Mouse (Mus musculus): ENCODE measurements around the gene Ralgapa2. TPM values are rescaled to one million over a fixed set of nuclear protein-coding genes. Genes with fewer than 3 reads are reported as not detected.

Ralgapa2 gene
- total and polyA plus RNA-seq, 2 experiments from 2014 or later: 6.8 to 32.9 TPM

DNA sequence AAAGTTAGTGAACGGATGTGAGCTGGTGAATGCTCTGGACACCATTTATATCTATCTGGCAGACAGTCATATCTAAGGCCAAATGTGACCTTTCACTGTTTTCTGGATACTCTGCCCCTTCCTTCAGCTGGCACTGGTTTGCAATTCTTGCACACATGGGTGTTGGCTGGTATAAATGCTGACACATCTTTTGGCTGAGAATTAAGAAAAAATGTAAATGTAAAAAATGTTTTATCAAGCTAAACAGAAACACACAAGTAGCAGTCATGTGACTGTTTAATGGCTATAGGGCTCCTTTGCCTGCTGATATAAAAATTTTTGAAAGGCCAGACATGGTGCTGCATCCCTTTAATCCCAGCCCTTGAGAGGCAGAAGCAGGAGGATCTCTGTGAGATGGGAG is 13.0 kb downstream of the Ralgapa2 start:
- Histone ChIP-seq H3K9me3 (ENCODE audit: low read length) (no peaks in the 10 kb centered on the region), H3K27me3 (ENCODE audit: insufficient read depth, low read length) (no peaks in the 10 kb centered on the region), H3K9ac (no peak overlapping the region), H3K27ac (ENCODE audit: low read depth, low read length) (no peak overlapping the region), H3K4me3 (ENCODE audit: low read depth, low read length) (no peak overlapping the region), H3K4me1 (ENCODE audit: insufficient read depth) (peaks cover 20% of the 10 kb centered on the region), H3K36me3 (ENCODE audit: insufficient read depth) (no peaks in the 10 kb centered on the region), H3K4me2 (ENCODE audit: low read depth) (no peak overlapping the region)
- DNase-seq (no peak), ATAC-seq (no peak)
- WGBS: 95% methylated on average over 1 of the region's 1 CpGs
- TF ChIP-seq CTCF (IDR thresholded peaks at IDR 0.05; ENCODE audit: low read depth): no peak

GRCm38 (mm10) chr2:146498298-146498697 is 13.8 kb downstream of the Ralgapa2 start:
- 89% methylated on average over 6 of the region's 6 CpGs for WGBS
- no peak overlapping the region for H3K9ac ChIP-seq
- H3K9me3 ChIP-seq (ENCODE audit: low read length): no peaks in the 10 kb centered on the region
- H3K4me2 ChIP-seq (ENCODE audit: low read depth): no peak overlapping the region
- ATAC-seq: no peak
- no peak for DNase-seq
- peaks cover 16% of the 10 kb centered on the region for H3K4me1 ChIP-seq (ENCODE audit: insufficient read depth)
- H3K36me3 ChIP-seq (ENCODE audit: insufficient read depth): no peaks in the 10 kb centered on the region
- TF ChIP-seq CTCF (IDR thresholded peaks at IDR 0.05; ENCODE audit: low read depth): no peak
- H3K27me3 ChIP-seq (ENCODE audit: insufficient read depth, low read length): no peaks in the 10 kb centered on the region
- H3K4me3 ChIP-seq (ENCODE audit: low read depth, low read length): no peak overlapping the region
- no peak overlapping the region for H3K27ac ChIP-seq (ENCODE audit: low read depth, low read length)

DNA sequence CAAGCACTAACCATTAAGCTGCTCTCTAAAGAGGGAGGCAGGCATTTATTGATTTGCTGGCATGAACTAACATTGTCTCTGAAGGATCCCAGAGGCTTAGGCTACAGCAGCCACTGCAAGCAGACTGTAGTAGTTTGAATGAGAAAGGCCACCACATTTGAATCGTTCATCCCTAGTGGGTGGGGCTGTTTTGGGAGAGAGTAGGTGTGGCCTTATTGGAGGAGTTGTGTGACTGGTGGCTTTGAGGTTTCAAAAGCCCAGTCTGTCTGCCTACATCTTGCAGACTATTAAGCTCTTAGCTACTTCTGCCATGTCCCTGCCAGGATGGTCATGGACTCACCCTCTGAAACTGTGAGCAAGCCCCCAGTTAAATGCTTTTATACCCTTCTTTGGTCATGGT is 15.1 kb downstream of the Ralgapa2 start:
- Histone ChIP-seq H3K4me3 (ENCODE audit: low read depth, low read length) (no peak overlapping the region), H3K9ac (no peak overlapping the region), H3K27ac (ENCODE audit: low read depth, low read length) (no peak overlapping the region), H3K36me3 (ENCODE audit: insufficient read depth) (no peaks in the 10 kb centered on the region), H3K4me2 (ENCODE audit: low read depth) (no peak overlapping the region), H3K27me3 (ENCODE audit: insufficient read depth, low read length) (no peaks in the 10 kb centered on the region), H3K4me1 (ENCODE audit: insufficient read depth) (peaks cover 5% of the 10 kb centered on the region; the same call in 1 of the 2 replicates), H3K9me3 (ENCODE audit: low read length) (no peaks in the 10 kb centered on the region)
- no peak for TF ChIP-seq CTCF (IDR thresholded peaks at IDR 0.05; ENCODE audit: low read depth)
- ATAC-seq: no peak
- WGBS: 12% methylated on average over 1 of the region's 1 CpGs
- no peak for DNase-seq

DNA sequence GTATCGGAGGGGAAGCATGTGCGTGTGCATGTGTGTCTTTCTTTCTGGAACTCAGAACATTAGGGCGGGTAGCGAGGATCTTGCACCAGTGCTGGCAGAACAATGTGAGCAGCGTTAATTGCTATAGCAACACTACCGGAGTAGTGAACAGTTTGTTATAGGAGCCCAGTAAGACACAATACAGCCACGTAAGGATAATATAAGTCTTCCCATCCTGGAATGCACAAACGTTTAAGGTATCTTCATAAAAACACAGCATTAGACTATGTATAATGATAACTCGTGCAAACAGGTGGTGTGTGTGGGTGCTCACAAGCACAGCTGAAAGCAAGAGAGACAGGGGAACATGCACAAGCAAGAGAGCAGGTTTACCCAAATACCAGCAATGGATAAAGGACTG is 16.4 kb downstream of the Ralgapa2 start:
- Histone ChIP-seq H3K9me3 (ENCODE audit: low read length) (no peaks in the 10 kb centered on the region), H3K27ac (ENCODE audit: low read depth, low read length) (no peak overlapping the region), H3K4me2 (ENCODE audit: low read depth) (no peak overlapping the region), H3K9ac (no peak overlapping the region), H3K27me3 (ENCODE audit: insufficient read depth, low read length) (no peaks in the 10 kb centered on the region), H3K4me1 (ENCODE audit: insufficient read depth) (0 out of 2 replicates have a peak, but pooled peaks cover 4% of the 10 kb centered on the region), H3K4me3 (ENCODE audit: low read depth, low read length) (no peak overlapping the region), H3K36me3 (ENCODE audit: insufficient read depth) (no peaks in the 10 kb centered on the region)
- ATAC-seq (no peak), DNase-seq (no peak)
- TF ChIP-seq CTCF (IDR thresholded peaks at IDR 0.05; ENCODE audit: low read depth): no peak
- WGBS: 59% methylated on average over 9 of the region's 9 CpGs

DNA sequence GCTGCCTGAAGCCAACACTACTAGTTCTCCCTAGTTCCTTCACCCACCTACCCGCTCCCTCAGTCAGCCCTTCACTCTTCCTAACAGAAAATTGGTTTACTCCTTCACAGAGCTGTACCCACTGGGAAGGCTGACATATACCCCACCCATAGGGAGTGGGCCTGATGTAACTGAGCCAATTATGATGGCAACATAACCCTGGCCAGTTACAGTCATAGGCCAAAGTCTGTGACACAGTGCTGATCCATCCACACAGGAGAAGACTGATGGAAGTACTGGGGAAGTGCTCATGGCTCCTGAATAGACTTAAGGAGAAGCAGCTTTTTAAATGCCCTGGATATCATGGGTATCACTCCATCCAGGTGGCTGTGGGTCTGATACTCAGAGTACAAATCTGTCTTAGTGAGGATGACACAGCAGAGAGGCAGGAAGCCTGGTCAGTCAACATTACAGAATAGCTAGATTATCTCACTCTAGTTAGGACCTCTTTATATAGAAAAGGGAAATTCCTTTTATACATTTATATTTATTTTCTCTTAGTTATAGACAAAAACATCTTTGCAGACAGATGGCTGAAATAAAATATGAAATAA is 18.7 kb downstream of the Ralgapa2 start:
- H3K27ac ChIP-seq (ENCODE audit: low read depth, low read length): no peak overlapping the region
- H3K9ac ChIP-seq: no peak overlapping the region
- H3K27me3 ChIP-seq (ENCODE audit: insufficient read depth, low read length): no peaks in the 10 kb centered on the region
- no peak overlapping the region for H3K4me3 ChIP-seq (ENCODE audit: low read depth, low read length)
- no peak overlapping the region for H3K4me2 ChIP-seq (ENCODE audit: low read depth)
- DNase-seq: no peak
- WGBS: 74% methylated on average over 1 of the region's 1 CpGs
- no peaks in the 10 kb centered on the region for H3K9me3 ChIP-seq (ENCODE audit: low read length)
- ATAC-seq: peak; percentile 20; the same call in 1 of the 2 replicates
- no peaks in the 10 kb centered on the region for H3K36me3 ChIP-seq (ENCODE audit: insufficient read depth)
- no peak for TF ChIP-seq CTCF (IDR thresholded peaks at IDR 0.05; ENCODE audit: low read depth)
- 0 out of 2 replicates have a peak, but pooled peaks cover 4% of the 10 kb centered on the region for H3K4me1 ChIP-seq (ENCODE audit: insufficient read depth)

DNA sequence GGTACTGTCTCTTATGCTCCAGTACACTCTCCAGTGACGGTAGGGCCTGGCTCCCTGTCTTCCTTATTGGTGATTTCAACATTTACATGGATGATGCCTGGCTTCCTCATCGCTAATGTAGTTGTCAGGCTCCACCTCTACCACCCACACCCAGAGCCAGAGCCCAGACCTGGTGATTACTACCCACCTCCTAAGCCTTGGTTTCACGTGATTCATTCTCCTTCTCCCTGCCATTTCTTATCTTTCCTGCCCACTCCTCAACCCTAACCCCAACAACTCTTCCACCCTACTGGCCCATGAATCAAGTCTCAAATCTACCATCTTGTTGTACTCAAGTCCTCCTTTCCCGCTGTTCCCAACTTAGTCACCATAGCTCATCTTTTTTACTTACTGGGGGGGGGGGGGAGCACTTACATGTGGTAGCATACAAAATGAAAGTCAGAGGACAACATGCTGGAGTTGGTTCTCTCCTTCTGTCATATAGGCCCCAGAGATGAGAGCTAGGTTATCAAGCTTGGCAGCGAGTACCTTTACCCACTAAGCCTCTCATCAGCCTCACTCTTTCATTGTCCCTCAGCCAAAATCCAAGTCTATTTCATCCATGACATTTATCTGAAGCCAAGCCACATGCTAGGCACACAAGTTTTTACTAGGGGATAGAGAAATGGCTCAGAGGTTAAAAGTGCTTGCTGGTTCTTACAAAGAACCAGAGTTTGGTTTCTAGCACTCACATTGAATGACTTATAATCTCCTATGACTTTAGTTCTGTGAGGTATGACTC is 20.1 kb downstream of the Ralgapa2 start:
- no peak overlapping the region for H3K9ac ChIP-seq
- H3K36me3 ChIP-seq (ENCODE audit: insufficient read depth): no peaks in the 10 kb centered on the region
- H3K27ac ChIP-seq (ENCODE audit: low read depth, low read length): no peak overlapping the region
- DNase-seq: no peak
- no peaks in the 10 kb centered on the region for H3K9me3 ChIP-seq (ENCODE audit: low read length)
- H3K4me2 ChIP-seq (ENCODE audit: low read depth): no peak overlapping the region
- 0 out of 2 replicates have a peak, but pooled peaks cover 4% of the 10 kb centered on the region for H3K4me1 ChIP-seq (ENCODE audit: insufficient read depth)
- H3K4me3 ChIP-seq (ENCODE audit: low read depth, low read length): no peak overlapping the region
- no peak for TF ChIP-seq CTCF (IDR thresholded peaks at IDR 0.05; ENCODE audit: low read depth)
- no peaks in the 10 kb centered on the region for H3K27me3 ChIP-seq (ENCODE audit: insufficient read depth, low read length)
- WGBS: 95% methylated on average over 5 of the region's 5 CpGs
- no peak for ATAC-seq

GRCm38 (mm10) chr2:146490926-146491325 is 21.2 kb downstream of the Ralgapa2 start:
- 95% methylated on average over 1 of the region's 1 CpGs for WGBS
- no peak for TF ChIP-seq CTCF (IDR thresholded peaks at IDR 0.05; ENCODE audit: low read depth)

More at GRCm38 (mm10) chr2:146490926-146491325, 21.2 kb downstream of the Ralgapa2 start:
- Histone ChIP-seq H3K4me3 (ENCODE audit: low read depth, low read length) (no peak overlapping the region), H3K27me3 (ENCODE audit: insufficient read depth, low read length) (no peaks in the 10 kb centered on the region), H3K4me1 (ENCODE audit: insufficient read depth) (0 out of 2 replicates have a peak, but pooled peaks cover 4% of the 10 kb centered on the region), H3K9me3 (ENCODE audit: low read length) (no peaks in the 10 kb centered on the region), H3K36me3 (ENCODE audit: insufficient read depth) (no peaks in the 10 kb centered on the region), H3K4me2 (ENCODE audit: low read depth) (no peak overlapping the region), H3K9ac (no peak overlapping the region), H3K27ac (ENCODE audit: low read depth, low read length) (no peak overlapping the region)
- DNase-seq (no peak), ATAC-seq (no peak)

All from forebrain, postnatal 0 days (tissue).